Mouse (Mus musculus) liver, embryonic 15.5 days (tissue): ENCODE data around the gene Mctp1. TPM values are rescaled to one million over a fixed set of nuclear protein-coding genes. Genes with fewer than 3 reads are reported as not detected.
"Not testable (repeated sequence)": the region's sequence is repeated elsewhere in the genome, so short reads cannot be mapped to it uniquely, and the experiment has no call there.

Experiments used
- ATAC-seq: fragments of 200-750 bp; cut with Nextera tagmentation; 2 replicates; pipeline ENCODE4 v1.8.0; 2017; ENCODE audit warnings: moderate number of reproducible peaks, mild to moderate bottlenecking, moderate library complexity; ENCODE audit not compliant: insufficient read depth
- H3K27ac ChIP-seq: fragments of 300-500 bp; sonication (generic); replicated peaks from 2 replicates; pipeline ENCODE4 v1.5.1; 2015; ENCODE audit warnings: mild to moderate bottlenecking, inconsistent platforms
- H3K27me3 ChIP-seq: fragments of 300-500 bp; sonication (generic); 2 replicates; pipeline ENCODE4 v1.6.1; 2015; ENCODE audit warnings: mild to moderate bottlenecking, inconsistent platforms
- H3K36me3 ChIP-seq: fragments of 300-500 bp; sonication (generic); replicated peaks from 2 replicates; pipeline ENCODE4 v1.6.1; 2015; ENCODE audit warnings: moderate library complexity, mild to moderate bottlenecking, inconsistent platforms
- H3K4me1 ChIP-seq: fragments of 300-500 bp; sonication (generic); replicated peaks from 2 replicates; pipeline ENCODE4 v1.6.1; 2015; ENCODE audit warnings: inconsistent platforms
- H3K4me2 ChIP-seq: fragments of 300-500 bp; sonication (generic); 2 replicates; pipeline ENCODE4 v1.6.1; 2015; ENCODE audit warnings: moderate library complexity, mild to moderate bottlenecking, inconsistent platforms
- H3K4me3 ChIP-seq: fragments of 300-500 bp; sonication (generic); replicated peaks from 2 replicates; pipeline ENCODE4 v1.5.1; 2015; ENCODE audit warnings: mild to moderate bottlenecking, inconsistent platforms
- H3K9ac ChIP-seq: fragments of 300-500 bp; sonication (generic); 2 replicates; pipeline ENCODE4 v1.6.1; 2015; ENCODE audit warnings: moderate library complexity, mild to moderate bottlenecking, inconsistent platforms
- H3K9me3 ChIP-seq: fragments of 300-500 bp; sonication (generic); replicated peaks from 2 replicates; pipeline ENCODE4 v1.6.1; 2016; ENCODE audit warnings: inconsistent platforms
- WGBS: fragments of 180-500 bp; shearing (Covaris S2); methylation state at CpG from one replicate; pipeline ENCODE4 v1.1.7; 2015; ENCODE audit warnings: mixed read lengths; ENCODE audit not compliant: insufficient replicate concordance; 5-methylcytosine and 5-hydroxymethylcytosine counted together
- polyA plus RNA-seq: library from polyadenylated mRNA; unstranded; fragments of >200 nt; fragmentation: Nextera tagmentation; extraction: Ambion mirVana; gene quantifications from 2 replicates; pipeline ENCODE4 v1.2.1, GENCODE M21; 2015

Gene Mctp1
- polyA plus RNA-seq, 1 experiment from 2014 or later, result 2.2 TPM

DNA sequence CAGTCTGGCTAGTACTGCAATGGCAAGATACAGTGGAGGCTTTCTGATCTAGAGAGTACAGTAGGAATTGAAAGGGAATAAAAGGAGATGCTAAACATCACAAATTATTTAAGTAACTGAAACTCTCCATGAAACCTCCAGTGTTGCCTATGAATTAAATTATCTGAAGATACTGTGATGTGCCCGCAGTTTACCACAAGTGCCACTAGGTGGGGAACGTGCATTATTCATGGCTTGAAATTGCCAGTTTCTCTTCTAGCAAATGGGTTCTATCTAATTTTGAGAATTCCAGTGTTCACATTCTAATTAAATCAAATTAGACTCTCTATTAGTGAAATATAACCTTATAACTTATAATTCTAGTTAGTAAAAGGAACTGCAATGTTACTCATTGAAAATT lies 585.1 kb downstream of the Mctp1 start:
- H3K36me3 ChIP-seq, result no peaks in the 10 kb centered on the region
- H3K27ac ChIP-seq, result no peak overlapping the region
- no peaks in the 10 kb centered on the region for H3K4me1 ChIP-seq
- WGBS, result 11% methylated on average over 2 of the region's 2 CpGs
- no peak overlapping the region for H3K4me3 ChIP-seq
- H3K27me3 ChIP-seq, result no peaks in the 10 kb centered on the region
- H3K4me2 ChIP-seq, result no peak overlapping the region
- ATAC-seq, result no peak
- H3K9me3 ChIP-seq, result no peaks in the 10 kb centered on the region
- no peak overlapping the region for H3K9ac ChIP-seq

DNA sequence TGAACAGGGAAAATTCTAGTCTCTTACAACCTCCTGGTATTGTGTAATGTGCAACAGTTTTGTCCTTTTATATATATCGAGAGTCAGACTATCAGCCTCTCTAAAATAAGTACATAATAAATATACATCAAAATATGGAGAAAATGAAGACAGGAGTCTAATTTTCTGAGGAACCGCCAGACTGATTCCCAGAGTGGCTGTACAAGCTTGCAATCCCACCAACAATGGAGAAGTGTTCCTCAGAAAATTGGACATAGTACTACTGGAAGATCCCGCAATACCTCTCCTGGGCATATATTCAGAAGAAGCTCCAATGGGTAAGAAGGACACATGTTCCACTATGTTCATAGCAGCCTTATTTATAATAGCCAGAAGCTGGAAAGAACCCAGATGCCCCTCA lies 586.7 kb downstream of the Mctp1 start:
- not testable (repeated sequence) for H3K9me3 ChIP-seq, H3K36me3 ChIP-seq, H3K9ac ChIP-seq, H3K4me1 ChIP-seq, ATAC-seq, H3K27ac ChIP-seq, H3K4me3 ChIP-seq, H3K27me3 ChIP-seq, H3K4me2 ChIP-seq
- 64% methylated on average over 3 of the region's 3 CpGs for WGBS

DNA sequence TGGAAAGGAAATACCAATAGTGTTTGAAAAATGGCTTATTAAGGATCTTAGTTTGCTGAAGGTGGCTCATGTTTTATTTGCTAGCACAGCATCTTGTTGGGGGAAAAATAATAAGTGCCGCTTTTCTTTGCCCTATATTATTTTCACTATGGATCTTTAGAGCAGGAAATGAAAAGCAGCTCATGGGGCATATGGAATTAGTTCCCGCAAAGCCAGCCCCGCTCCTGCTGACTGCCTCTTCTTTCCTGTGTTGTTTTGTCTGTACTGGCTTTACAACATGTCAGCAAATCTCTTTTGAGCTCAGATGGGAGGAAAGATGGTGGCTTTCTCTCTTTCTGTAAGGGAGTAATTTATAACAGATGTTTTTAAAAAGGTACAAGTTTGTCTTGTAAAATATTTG lies 618.3 kb downstream of the Mctp1 start:
- 73% methylated on average over 3 of the region's 3 CpGs for WGBS
- H3K4me1 ChIP-seq, result no peaks in the 10 kb centered on the region
- no peak for ATAC-seq
- H3K27me3 ChIP-seq, result no peaks in the 10 kb centered on the region
- no peaks in the 10 kb centered on the region for H3K36me3 ChIP-seq
- H3K27ac ChIP-seq, result no peak overlapping the region
- H3K9me3 ChIP-seq, result no peaks in the 10 kb centered on the region
- H3K4me2 ChIP-seq, result no peak overlapping the region
- no peak overlapping the region for H3K9ac ChIP-seq
- no peak overlapping the region for H3K4me3 ChIP-seq

DNA sequence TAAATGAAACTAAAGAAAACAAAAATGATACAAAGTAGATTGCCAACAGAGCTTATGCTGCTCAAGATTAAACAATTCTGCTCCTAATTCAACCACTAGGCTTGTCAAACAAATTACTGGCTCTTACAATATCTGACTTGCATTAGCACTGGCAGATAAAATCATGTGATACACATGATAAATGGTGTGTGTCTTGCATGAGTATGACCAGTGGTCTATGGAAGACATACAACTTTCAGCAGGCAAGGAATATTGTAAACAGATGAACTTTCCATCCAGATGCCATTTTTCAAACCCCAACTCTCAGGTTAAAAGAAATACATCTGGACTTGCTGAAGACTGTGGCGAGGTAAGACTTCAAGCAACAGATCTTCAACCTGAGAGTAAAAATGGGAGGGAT lies 619.3 kb downstream of the Mctp1 start:
- ATAC-seq, result no peak
- no peak overlapping the region for H3K9ac ChIP-seq
- no peaks in the 10 kb centered on the region for H3K36me3 ChIP-seq
- H3K9me3 ChIP-seq, result no peaks in the 10 kb centered on the region
- no peak overlapping the region for H3K4me3 ChIP-seq
- H3K4me2 ChIP-seq, result no peak overlapping the region
- H3K27me3 ChIP-seq, result no peaks in the 10 kb centered on the region
- no peaks in the 10 kb centered on the region for H3K4me1 ChIP-seq
- no peak overlapping the region for H3K27ac ChIP-seq
- WGBS, result 46% methylated on average over 1 of the region's 1 CpGs

DNA sequence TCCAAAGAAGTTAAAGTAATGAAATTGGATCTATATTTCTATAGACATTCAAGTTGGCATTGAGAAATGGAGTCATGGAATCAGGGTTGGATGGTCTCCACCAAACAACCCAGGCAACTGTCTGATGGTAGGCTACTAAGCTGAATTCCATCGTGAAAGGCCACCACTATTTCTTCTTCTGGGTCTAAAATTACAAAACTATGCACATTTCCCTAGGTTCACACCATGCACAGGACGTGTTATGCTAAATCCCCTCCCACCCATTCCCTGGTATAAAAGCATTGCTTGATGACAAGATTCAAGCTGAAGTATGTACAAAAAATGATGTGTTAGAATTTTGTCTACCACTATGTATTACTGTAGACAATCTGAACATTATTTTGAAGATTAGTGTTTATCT lies 634.5 kb downstream of the Mctp1 start:
- WGBS, result 56% methylated on average over 2 of the region's 2 CpGs
- no peak overlapping the region for H3K27ac ChIP-seq
- no peak overlapping the region for H3K4me2 ChIP-seq
- no peaks in the 10 kb centered on the region for H3K4me1 ChIP-seq
- H3K9ac ChIP-seq, result no peak overlapping the region
- no peaks in the 10 kb centered on the region for H3K27me3 ChIP-seq
- H3K4me3 ChIP-seq, result no peak overlapping the region
- no peak for ATAC-seq
- H3K9me3 ChIP-seq, result no peaks in the 10 kb centered on the region
- H3K36me3 ChIP-seq, result no peaks in the 10 kb centered on the region

DNA sequence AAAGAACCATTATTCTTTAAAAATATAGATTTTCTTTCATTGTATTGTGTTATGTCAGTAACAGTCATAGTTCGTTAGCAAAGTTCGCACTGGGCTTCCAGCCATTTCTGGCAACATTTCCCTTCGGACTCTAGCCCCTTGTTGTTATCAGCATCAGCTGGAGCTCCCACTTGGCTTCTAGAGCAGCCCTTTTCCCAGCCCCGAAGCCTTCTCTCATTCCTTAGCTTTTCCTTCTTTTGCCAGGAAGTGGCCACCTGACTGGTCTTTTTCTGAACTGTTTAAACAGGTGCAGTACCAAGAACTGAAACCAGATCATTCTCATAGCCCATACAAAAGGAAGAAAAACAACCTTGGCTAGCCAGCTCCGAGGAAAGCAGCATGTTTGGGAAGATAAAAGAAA lies 645.3 kb downstream of the Mctp1 start:
- Histone ChIP-seq H3K4me1 (no peaks in the 10 kb centered on the region), H3K4me2 (no peak overlapping the region), H3K27ac (no peak overlapping the region), H3K9ac (no peak overlapping the region), H3K27me3 (no peaks in the 10 kb centered on the region), H3K4me3 (no peak overlapping the region), H3K36me3 (no peaks in the 10 kb centered on the region), H3K9me3 (no peaks in the 10 kb centered on the region)
- WGBS, result 57% methylated on average over 5 of the region's 5 CpGs
- no peak for ATAC-seq

DNA sequence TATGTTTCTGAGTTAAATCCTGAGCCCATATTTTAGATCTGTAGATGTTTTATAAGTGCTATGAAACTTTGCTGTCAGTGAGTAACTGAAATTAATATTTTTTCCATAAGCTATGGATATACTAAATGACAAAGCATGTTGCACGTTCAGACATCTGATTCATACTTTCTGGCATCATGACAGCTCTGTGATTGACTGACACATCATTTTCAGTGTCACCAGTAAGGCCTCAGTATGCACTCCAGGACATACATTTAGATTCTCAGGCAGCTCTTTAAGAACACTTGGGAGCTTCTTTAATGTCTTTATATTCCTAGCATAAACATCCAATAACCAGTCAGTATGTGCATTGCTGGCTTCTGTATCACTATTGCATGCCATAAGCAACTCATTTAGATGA lies 659.0 kb downstream of the Mctp1 start:
- WGBS, result 48% methylated on average over 1 of the region's 1 CpGs
- Histone ChIP-seq H3K9ac (no peak overlapping the region), H3K27me3 (no peaks in the 10 kb centered on the region), H3K36me3 (peaks cover 7% of the 10 kb centered on the region; the same call in 1 of the 2 replicates), H3K9me3 (no peaks in the 10 kb centered on the region), H3K4me1 (no peaks in the 10 kb centered on the region), H3K4me2 (no peak overlapping the region), H3K27ac (no peak overlapping the region), H3K4me3 (no peak overlapping the region)
- no peak for ATAC-seq

DNA sequence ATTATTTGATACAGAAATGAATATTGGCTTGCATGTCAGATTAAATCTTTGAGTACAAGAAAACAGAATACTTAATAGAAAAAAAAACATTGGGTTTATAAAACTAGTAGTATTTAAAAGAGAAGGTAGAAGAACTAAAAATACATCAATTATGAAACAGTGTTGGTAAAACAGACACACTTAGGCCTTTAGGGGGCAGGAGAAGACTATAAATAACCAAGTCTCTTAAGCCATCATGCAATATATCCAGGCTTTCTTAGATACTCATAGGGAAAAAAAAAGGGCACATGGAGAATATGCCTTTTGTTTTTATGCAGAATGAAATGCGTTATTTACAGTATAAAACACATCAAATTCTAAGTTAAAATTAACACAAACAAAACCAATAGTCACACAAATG lies 661.0 kb downstream of the Mctp1 start:
- Histone ChIP-seq H3K27me3 (no peaks in the 10 kb centered on the region), H3K9ac (no peak overlapping the region), H3K27ac (no peak overlapping the region), H3K4me2 (no peak overlapping the region), H3K9me3 (no peaks in the 10 kb centered on the region), H3K36me3 (peaks cover 7% of the 10 kb centered on the region; the same call in 1 of the 2 replicates), H3K4me3 (no peak overlapping the region), H3K4me1 (no peaks in the 10 kb centered on the region)
- WGBS, result 65% methylated on average over 1 of the region's 1 CpGs
- ATAC-seq, result no peak

DNA sequence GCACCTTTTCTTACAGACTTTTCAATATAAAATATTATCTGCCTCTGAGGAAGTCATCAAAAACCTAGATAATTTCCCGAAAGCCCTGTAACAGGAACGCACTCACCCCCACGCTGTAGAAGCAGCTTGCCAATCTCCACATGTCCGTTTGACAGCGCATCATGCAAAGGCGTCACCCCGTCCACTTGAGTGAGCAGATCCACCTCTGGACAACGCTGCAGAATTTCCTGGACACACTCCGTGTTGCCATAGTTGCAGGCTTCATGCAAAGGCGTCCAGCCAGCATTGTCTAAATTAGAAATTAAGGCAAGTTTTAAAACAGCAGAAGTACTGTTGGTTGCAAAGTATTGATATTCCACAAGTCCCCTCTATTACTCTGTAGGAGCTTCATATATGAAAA lies 662.1 kb downstream of the Mctp1 start:
- H3K27me3 ChIP-seq, result no peaks in the 10 kb centered on the region
- no peak overlapping the region for H3K4me3 ChIP-seq
- no peak overlapping the region for H3K4me2 ChIP-seq
- H3K9me3 ChIP-seq, result no peaks in the 10 kb centered on the region
- H3K27ac ChIP-seq, result no peak overlapping the region
- H3K4me1 ChIP-seq, result no peaks in the 10 kb centered on the region
- peaks cover 7% of the 10 kb centered on the region; the same call in 1 of the 2 replicates for H3K36me3 ChIP-seq
- ATAC-seq, result no peak
- H3K9ac ChIP-seq, result no peak overlapping the region
- 85% methylated on average over 10 of the region's 10 CpGs for WGBS

DNA sequence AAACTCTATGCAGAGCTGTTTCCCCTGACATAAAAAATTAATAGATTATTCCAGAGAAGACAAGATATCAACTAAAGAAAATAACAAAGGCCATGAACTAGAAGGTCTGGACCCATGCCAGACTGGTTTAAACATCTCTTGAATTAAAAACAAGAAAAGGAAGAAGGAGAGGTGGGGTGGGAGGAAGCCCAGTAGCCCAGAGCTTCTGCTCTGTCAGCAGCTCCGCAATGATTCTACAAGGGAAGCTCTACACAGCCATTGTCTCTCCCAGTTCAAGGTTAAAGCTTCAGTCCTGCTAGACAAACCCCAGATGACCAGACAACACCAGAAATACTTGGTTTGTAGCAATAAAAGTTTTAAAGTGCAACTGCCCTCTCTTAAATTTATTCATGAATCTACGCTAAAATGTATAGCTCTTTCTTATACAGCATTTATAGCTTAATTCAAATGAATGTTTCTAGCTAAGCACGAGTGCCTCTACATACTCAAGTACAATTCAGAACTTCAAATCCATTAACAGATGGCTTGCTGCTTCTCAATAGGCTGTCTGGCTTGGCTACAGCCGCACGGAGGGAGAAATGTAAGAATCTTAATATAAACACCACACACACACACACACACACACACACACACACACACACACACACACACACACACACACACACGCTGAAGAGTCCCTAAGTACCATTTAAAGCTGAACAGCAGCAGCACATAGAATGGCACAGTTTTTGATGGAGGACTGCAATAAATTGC lies 663.0 kb downstream of the Mctp1 start:
- Histone ChIP-seq H3K27me3 (no peaks in the 10 kb centered on the region), H3K4me1 (no peaks in the 10 kb centered on the region), H3K9me3 (no peaks in the 10 kb centered on the region), H3K27ac (no peak overlapping the region), H3K36me3 (peaks cover 6% of the 10 kb centered on the region; the same call in 1 of the 2 replicates), H3K9ac (no peak overlapping the region), H3K4me3 (no peak overlapping the region), H3K4me2 (no peak overlapping the region)
- 86% methylated on average over 6 of the region's 6 CpGs for whole genome bisulfite sequencing
- ATAC-seq, result no peak

DNA sequence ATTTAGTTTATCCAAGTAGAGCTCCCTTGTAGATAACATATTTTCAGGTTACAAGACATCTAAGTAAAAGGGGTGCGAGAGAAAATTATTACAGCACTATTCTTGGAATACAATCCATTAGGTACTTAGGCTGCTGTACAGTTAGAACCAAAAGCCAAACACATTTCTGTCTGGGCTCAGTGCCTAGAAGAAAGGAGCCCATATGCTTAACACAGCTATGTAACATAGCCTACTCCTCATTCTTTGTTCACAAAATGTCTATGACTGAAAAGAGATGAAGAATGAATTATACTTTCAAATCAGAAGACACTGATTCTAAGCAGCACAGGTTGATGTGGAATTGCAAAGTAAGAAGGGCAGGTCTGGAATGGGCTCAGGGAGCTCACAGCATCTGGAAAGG lies 664.1 kb downstream of the Mctp1 start:
- H3K27ac ChIP-seq, result no peak overlapping the region
- no peak for ATAC-seq
- H3K4me2 ChIP-seq, result no peak overlapping the region
- H3K27me3 ChIP-seq, result no peaks in the 10 kb centered on the region
- no peak overlapping the region for H3K4me3 ChIP-seq
- H3K4me1 ChIP-seq, result no peaks in the 10 kb centered on the region
- H3K9ac ChIP-seq, result no peak overlapping the region
- no peaks in the 10 kb centered on the region for H3K9me3 ChIP-seq
- 0 out of 2 replicates have a peak, but pooled peaks cover 3% of the 10 kb centered on the region for H3K36me3 ChIP-seq
- WGBS, result 79% methylated on average over 1 of the region's 1 CpGs

DNA sequence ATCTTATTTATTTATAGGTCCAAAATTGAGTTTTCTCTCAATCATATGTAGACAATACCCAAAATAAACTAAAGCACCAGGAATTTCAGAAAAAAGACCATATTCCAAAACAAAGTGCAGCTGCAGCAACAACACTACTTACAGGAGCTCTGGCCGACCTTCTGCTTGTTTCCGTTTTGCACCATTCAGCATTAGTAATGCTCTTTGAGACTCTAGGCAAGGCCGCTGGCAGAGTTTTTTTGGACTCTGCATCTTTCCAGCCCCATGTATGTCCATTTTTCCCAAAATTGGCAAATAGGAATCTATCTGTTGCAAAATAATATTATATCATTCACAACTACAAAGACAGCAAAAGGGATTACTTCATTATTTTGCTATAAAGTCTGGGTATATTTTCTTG lies 665.4 kb downstream of the Mctp1 start:
- Histone ChIP-seq H3K4me1 (no peaks in the 10 kb centered on the region), H3K36me3 (0 out of 2 replicates have a peak, but pooled peaks cover 3% of the 10 kb centered on the region), H3K9me3 (no peaks in the 10 kb centered on the region), H3K9ac (no peak overlapping the region), H3K4me2 (no peak overlapping the region), H3K4me3 (no peak overlapping the region), H3K27ac (no peak overlapping the region), H3K27me3 (no peaks in the 10 kb centered on the region)
- WGBS, result 71% methylated on average over 3 of the region's 3 CpGs
- ATAC-seq, result no peak
